Mouse (Mus musculus): ENCODE measurements around the gene Mmp19. TPM values are rescaled to one million over a fixed set of nuclear protein-coding genes. Genes with fewer than 3 reads are reported as not detected.
A peak's percentile ranks its signal among the peaks of the same experiment; 100 is the strongest.

Gene Mmp19
- 0.44 and 0.66 TPM in 2 replicates for polyA plus RNA-seq (2016; fragmentation: Nextera tagmentation; extraction: Ambion mirVana)

- Histone ChIP-seq H3K27me3 (ENCODE audit: low read depth, poor library complexity, severe bottlenecking) (no peaks in the 10 kb centered on the region), H3K36me3 (no peaks in the 10 kb centered on the region), H3K27ac (replicated peaks) (no peak within 1 kb of the TSS), H3K9me3 (replicated peaks) (no peaks in the 10 kb centered on the region), H3K4me3 (no peak within 1 kb of the TSS), H3K4me1 (peaks cover 7% of the 10 kb centered on the region)
- WGBS, result 64% methylated on average over 7 of the region's 7 CpGs
- no peak for DNase-seq (ENCODE audit: low spot score)
Observed at GRCm38 (mm10) chr10:128790398-128791124, at the start of gene Mmp19. Gene Mmp19, plus strand, starts transcription at chr10:128790910.

GRCm38 (mm10) chr10:128742616-128743015 lies 48.1 kb upstream of the Mmp19 start:
- no peak overlapping the region for H3K27ac ChIP-seq (replicated peaks)
- no peaks in the 10 kb centered on the region for H3K9me3 ChIP-seq (replicated peaks)
- H3K4me1 ChIP-seq, result peaks cover 33% of the 10 kb centered on the region
- WGBS, result 43% methylated on average over 4 of the region's 4 CpGs
- peaks cover 57% of the 10 kb centered on the region for H3K27me3 ChIP-seq (ENCODE audit: low read depth, poor library complexity, severe bottlenecking)
- no peaks in the 10 kb centered on the region for H3K36me3 ChIP-seq
- DNase-seq (ENCODE audit: low spot score), result no peak
- no peak overlapping the region for H3K4me3 ChIP-seq

GRCm38 (mm10) chr10:128743235-128743634 lies 47.5 kb upstream of the Mmp19 start:
- peaks cover 34% of the 10 kb centered on the region for H3K4me1 ChIP-seq
- peaks cover 57% of the 10 kb centered on the region for H3K27me3 ChIP-seq (ENCODE audit: low read depth, poor library complexity, severe bottlenecking)
- no peak overlapping the region for H3K27ac ChIP-seq (replicated peaks)
- peak overlapping the region; percentile 72 for H3K4me3 ChIP-seq
- H3K9me3 ChIP-seq (replicated peaks), result no peaks in the 10 kb centered on the region
- H3K36me3 ChIP-seq, result no peaks in the 10 kb centered on the region
- WGBS, result 10% methylated on average over 7 of the region's 7 CpGs
- DNase-seq (ENCODE audit: low spot score), result no peak

GRCm38 (mm10) chr10:128743791-128744191 lies 46.9 kb upstream of the Mmp19 start:
- peaks cover 34% of the 10 kb centered on the region for H3K4me1 ChIP-seq
- H3K9me3 ChIP-seq (replicated peaks), result no peaks in the 10 kb centered on the region
- H3K4me3 ChIP-seq, result peak overlapping the region; percentile 72
- under 1% methylated on average over 36 of the region's 37 CpGs for WGBS
- peaks cover 57% of the 10 kb centered on the region for H3K27me3 ChIP-seq (ENCODE audit: low read depth, poor library complexity, severe bottlenecking)
- no peaks in the 10 kb centered on the region for H3K36me3 ChIP-seq
- peak overlapping the region; percentile 75 for H3K27ac ChIP-seq (replicated peaks)
- peak; percentile 71 for DNase-seq (ENCODE audit: low spot score)

GRCm38 (mm10) chr10:128744211-128744610 lies 46.5 kb upstream of the Mmp19 start:
- 13% methylated on average over 8 of the region's 8 CpGs for WGBS
- H3K27me3 ChIP-seq (ENCODE audit: low read depth, poor library complexity, severe bottlenecking), result peaks cover 57% of the 10 kb centered on the region

GRCm38 (mm10) chr10:128744680-128745601 lies 45.8 kb upstream of the Mmp19 start, which contains the start of gene Dgka:
Gene Dgka, minus strand, starts transcription at chr10:128744855.
- peaks cover 57% of the 10 kb centered on the region for H3K27me3 ChIP-seq (ENCODE audit: low read depth, poor library complexity, severe bottlenecking)
- 26% methylated on average over 18 of the region's 18 CpGs for WGBS
- H3K9me3 ChIP-seq (replicated peaks), result no peaks in the 10 kb centered on the region
- peak within 1 kb of the TSS; percentile 75 for H3K27ac ChIP-seq (replicated peaks)
- peaks cover 44% of the 10 kb centered on the region for H3K4me1 ChIP-seq
- peak; percentile 19 for DNase-seq (ENCODE audit: low spot score)
- peak within 1 kb of the TSS; percentile 72 for H3K4me3 ChIP-seq
- H3K36me3 ChIP-seq, result no peaks in the 10 kb centered on the region

More at GRCm38 (mm10) chr10:128744211-128744610, 46.5 kb upstream of the Mmp19 start:
- peaks cover 37% of the 10 kb centered on the region for H3K4me1 ChIP-seq
- H3K27ac ChIP-seq (replicated peaks), result peak overlapping the region; percentile 75
- no peaks in the 10 kb centered on the region for H3K9me3 ChIP-seq (replicated peaks)
- DNase-seq (ENCODE audit: low spot score), result no peak
- no peaks in the 10 kb centered on the region for H3K36me3 ChIP-seq
- peak overlapping the region; percentile 72 for H3K4me3 ChIP-seq

- H3K27ac ChIP-seq (replicated peaks), result no peak overlapping the region
- H3K4me3 ChIP-seq, result no peak overlapping the region
- H3K27me3 ChIP-seq (ENCODE audit: low read depth, poor library complexity, severe bottlenecking), result peaks cover 57% of the 10 kb centered on the region
- WGBS, result 92% methylated on average over 10 of the region's 10 CpGs
- DNase-seq (ENCODE audit: low spot score), result no peak
- no peaks in the 10 kb centered on the region for H3K36me3 ChIP-seq
- H3K9me3 ChIP-seq (replicated peaks), result no peaks in the 10 kb centered on the region
- H3K4me1 ChIP-seq, result peaks cover 50% of the 10 kb centered on the region
Observed at GRCm38 (mm10) chr10:128745946-128746613, 44.6 kb upstream of the Mmp19 start.

- no peak for DNase-seq (ENCODE audit: low spot score)
- Histone ChIP-seq H3K4me1 (peaks cover 50% of the 10 kb centered on the region), H3K9me3 (replicated peaks) (no peaks in the 10 kb centered on the region), H3K27ac (replicated peaks) (peak overlapping the region; percentile 97), H3K27me3 (ENCODE audit: low read depth, poor library complexity, severe bottlenecking) (peaks cover 46% of the 10 kb centered on the region), H3K36me3 (peaks cover 3% of the 10 kb centered on the region), H3K4me3 (peak overlapping the region; percentile 85)
- 38% methylated on average over 9 of the region's 9 CpGs for WGBS
Observed at GRCm38 (mm10) chr10:128746972-128747645, 43.6 kb upstream of the Mmp19 start.

GRCm38 (mm10) chr10:128747646-128748251 lies 43.0 kb upstream of the Mmp19 start, which contains the start of gene Pym1:
Gene Pym1, plus strand, starts transcription at chr10:128747889.
- peak; percentile 78 for DNase-seq (ENCODE audit: low spot score)
- peak within 1 kb of the TSS; percentile 97 for H3K27ac ChIP-seq (replicated peaks)
- WGBS, result under 1% methylated on average over 36 of the region's 36 CpGs
- H3K4me1 ChIP-seq, result peaks cover 47% of the 10 kb centered on the region
- H3K36me3 ChIP-seq, result peaks cover 10% of the 10 kb centered on the region
- peak within 1 kb of the TSS; percentile 85 for H3K4me3 ChIP-seq
- H3K27me3 ChIP-seq (ENCODE audit: low read depth, poor library complexity, severe bottlenecking), result peaks cover 40% of the 10 kb centered on the region
- H3K9me3 ChIP-seq (replicated peaks), result no peaks in the 10 kb centered on the region

GRCm38 (mm10) chr10:128748252-128748864 lies 42.4 kb upstream of the Mmp19 start:
- peak; percentile 93 for DNase-seq (ENCODE audit: low spot score)
- Histone ChIP-seq H3K4me3 (peak overlapping the region; percentile 85), H3K4me1 (peaks cover 42% of the 10 kb centered on the region), H3K27me3 (ENCODE audit: low read depth, poor library complexity, severe bottlenecking) (peaks cover 34% of the 10 kb centered on the region), H3K9me3 (replicated peaks) (no peaks in the 10 kb centered on the region), H3K27ac (replicated peaks) (peak overlapping the region; percentile 97), H3K36me3 (peaks cover 16% of the 10 kb centered on the region)
- WGBS, result 0% methylated on average over 37 of the region's 37 CpGs

- Histone ChIP-seq H3K4me3 (no peak overlapping the region), H3K27me3 (ENCODE audit: low read depth, poor library complexity, severe bottlenecking) (no peaks in the 10 kb centered on the region), H3K36me3 (peaks cover 5% of the 10 kb centered on the region), H3K9me3 (replicated peaks) (no peaks in the 10 kb centered on the region), H3K4me1 (no peaks in the 10 kb centered on the region), H3K27ac (replicated peaks) (no peak overlapping the region)
- WGBS, result 80% methylated on average over 2 of the region's 2 CpGs
- DNase-seq (ENCODE audit: low spot score), result no peak
Observed at GRCm38 (mm10) chr10:128772895-128773294, 17.8 kb upstream of the Mmp19 start.
